Mouse (Mus musculus) erythroblast, adult 5-6 weeks (primary cell): ENCODE results near the gene Wfikkn2. TPM values are rescaled to one million over a fixed set of nuclear protein-coding genes. Genes with fewer than 3 reads are reported as not detected.

Experiments used
- ATAC-seq: replicated peaks from 2 replicates; pipeline ENCODE4 v1.8.0; 2016; ENCODE audit warnings: moderate number of reproducible peaks, mild to moderate bottlenecking, moderate TSS enrichment, inconsistent platforms; ENCODE audit not compliant: poor library complexity, low FRiP score, severe bottlenecking
- total RNA-seq, 2 experiments: library from RNA; stranded (forward) in 1 of 2; stranded (reverse) in 1 of 2; fragments of 150-400 nt in 1 of 2; fragments of 200-764, 138-1000 nt in 1 of 2; gene quantifications; 2 replicates each; pipeline versions ENCODE4 v1.2.3 to v1.2.4; 2015 to 2017; ENCODE audit warnings: low replicate concordance in 2 of 2

Wfikkn2 gene
- total RNA-seq, 2 experiments from 2014 or later, result not detected

- ATAC-seq, result peak; percentile 35
These were observed 20.4 kb upstream of the Wfikkn2 start for GRCm38 (mm10) chr11:94266155-94266554.

- peak; percentile 54 for ATAC-seq
These were observed 19.5 kb upstream of the Wfikkn2 start for GRCm38 (mm10) chr11:94265134-94265785.

GRCm38 (mm10) chr11:94261585-94262370 is 16.0 kb upstream of the Wfikkn2 start:
- ATAC-seq, result peak; percentile 87

GRCm38 (mm10) chr11:94259814-94260213 is 14.0 kb upstream of the Wfikkn2 start:
- no peak for ATAC-seq

GRCm38 (mm10) chr11:94257987-94258386 is 12.2 kb upstream of the Wfikkn2 start:
- no peak for ATAC-seq

GRCm38 (mm10) chr11:94255733-94256132 is 9.9 kb upstream of the Wfikkn2 start:
- ATAC-seq, result no peak

GRCm38 (mm10) chr11:94253691-94254090 is 7.9 kb upstream of the Wfikkn2 start:
- peak; percentile 52; the same call in 1 of the 2 replicates for ATAC-seq

- ATAC-seq, result no peak
These were observed 7.4 kb upstream of the Wfikkn2 start for GRCm38 (mm10) chr11:94253156-94253555.

GRCm38 (mm10) chr11:94246789-94247061 is 920 bp upstream of the Wfikkn2 start:
- ATAC-seq, result no peak

GRCm38 (mm10) chr11:94244385-94244784 is 1.4 kb downstream of the Wfikkn2 start:
- no peak for ATAC-seq

GRCm38 (mm10) chr11:94243422-94244180 is 2.2 kb downstream of the Wfikkn2 start:
- ATAC-seq, result no peak

- 0 out of 2 replicates have a peak, but pooled peaks have one; percentile 30 for ATAC-seq
These were observed 2.9 kb downstream of the Wfikkn2 start for GRCm38 (mm10) chr11:94242760-94243421.

GRCm38 (mm10) chr11:94239706-94240105 is 6.1 kb downstream of the Wfikkn2 start:
- no peak for ATAC-seq

GRCm38 (mm10) chr11:94238786-94239185 is 7.0 kb downstream of the Wfikkn2 start:
- ATAC-seq, result no peak

- peak; percentile 83 for ATAC-seq
These were observed 9.7 kb downstream of the Wfikkn2 start for GRCm38 (mm10) chr11:94236074-94236473.

- no peak for ATAC-seq
These were observed 10.9 kb downstream of the Wfikkn2 start for GRCm38 (mm10) chr11:94234857-94235256.

- no peak for ATAC-seq
These were observed 11.4 kb downstream of the Wfikkn2 start for GRCm38 (mm10) chr11:94234380-94234779.

GRCm38 (mm10) chr11:94233405-94233804 is 12.4 kb downstream of the Wfikkn2 start:
- ATAC-seq, result no peak

- ATAC-seq, result no peak
These were observed 13.8 kb downstream of the Wfikkn2 start for GRCm38 (mm10) chr11:94231821-94232552.

- no peak for ATAC-seq
These were observed 15.6 kb downstream of the Wfikkn2 start for GRCm38 (mm10) chr11:94230244-94230643.
